ENCODE assay signal across 13 mouse cellular contexts in genomic region chr13:52306783-52307440, GRCm38 (mm10).
DNase-seq lines count a peak whose midpoint lies in the region; ATAC-seq lines count a peak whose summit lies in the region.
"Had no signal": no experiment of that assay in that cellular context is flagged by ENCODE, and none has a peak within 500 bp of the region (broad histone marks: within the 10 kb centered on the region; RNA-seq: fewer than 3 reads in every experiment).

No protein-coding gene starts in this region.

- no peaks in the 10 kb centered on the region for H3K36me3 ChIP-seq in heart, embryonic 10.5 days
- H3K36me3 ChIP-seq in heart, embryonic 15.5 days, result no peaks in the 10 kb centered on the region
- H3K36me3 ChIP-seq: embryonic facial prominence, embryonic 15.5 days; limb, embryonic 12.5 days had no signal

- no peak overlapping the region for H3K4me2 ChIP-seq in heart, embryonic 15.5 days
- H3K4me2 ChIP-seq: embryonic facial prominence, embryonic 15.5 days; limb, embryonic 12.5 days had no signal

- H3K4me3 ChIP-seq in heart, embryonic 10.5 days, result no peak overlapping the region
- H3K4me3 ChIP-seq in heart, embryonic 15.5 days, result no peak overlapping the region
- H3K4me3 ChIP-seq: embryonic facial prominence, embryonic 15.5 days; limb, embryonic 12.5 days had no signal

- H3K4me1 ChIP-seq in heart, embryonic 10.5 days, result peaks cover 6% of the 10 kb centered on the region; the same call in 1 of the 2 replicates
- H3K4me1 ChIP-seq in heart, embryonic 15.5 days (replicated peaks), result peaks cover 4% of the 10 kb centered on the region
- H3K4me1 ChIP-seq: embryonic facial prominence, embryonic 15.5 days; limb, embryonic 12.5 days had no signal

- peak; percentile 90 for DNase-seq in heart, adult 11 months
- no peak for DNase-seq in heart, embryonic 10.5 days (ENCODE audit: low spot score)
- DNase-seq in urinary bladder, adult 18-20 months (ENCODE audit: low spot score in 2 of 2), result peak; percentile 7 to 33
- DNase-seq in urinary bladder, postnatal 4 days (ENCODE audit: low spot score in 2 of 2), result no peak
- DNase-seq in urinary bladder, postnatal 36 days (ENCODE audit: low spot score in 2 of 2), result peak; percentile 36 to 39
- no peak for DNase-seq in kidney, postnatal 14 days
- no peak for DNase-seq in cerebellum, adult 18-20 months
- DNase-seq: cerebellum, adult 8-10 months; kidney, adult 8-10 months; lung, postnatal 10 days had no signal

- 57% methylated on average over 9 of the region's 9 CpGs for WGBS in heart, embryonic 10.5 days
- WGBS in heart, embryonic 15.5 days, result 45% methylated on average over 9 of the region's 9 CpGs

- H3K27me3 ChIP-seq in heart, embryonic 10.5 days (ENCODE audit: insufficient read depth, poor library complexity, severe bottlenecking), result no peaks in the 10 kb centered on the region
- H3K27me3 ChIP-seq in heart, embryonic 15.5 days, result no peaks in the 10 kb centered on the region
- H3K27me3 ChIP-seq: embryonic facial prominence, embryonic 15.5 days; limb, embryonic 12.5 days had no signal

- H3K27ac ChIP-seq in heart, embryonic 10.5 days, result no peak overlapping the region
- no peak overlapping the region for H3K27ac ChIP-seq in heart, embryonic 15.5 days
- H3K27ac ChIP-seq: embryonic facial prominence, embryonic 15.5 days; limb, embryonic 12.5 days had no signal

- no peaks in the 10 kb centered on the region for H3K9me3 ChIP-seq in heart, embryonic 10.5 days
- no peaks in the 10 kb centered on the region for H3K9me3 ChIP-seq in heart, embryonic 15.5 days (replicated peaks)
- H3K9me3 ChIP-seq: embryonic facial prominence, embryonic 15.5 days; limb, embryonic 12.5 days had no signal

- 0 out of 2 replicates have a peak, but pooled peaks have one; percentile 43 for ATAC-seq in heart, embryonic 15.5 days (replicated peaks; ENCODE audit: insufficient number of reproducible peaks, insufficient read depth, low FRiP score, low read depth)

- H3K9ac ChIP-seq in heart, embryonic 15.5 days, result no peak overlapping the region
- H3K9ac ChIP-seq: embryonic facial prominence, embryonic 15.5 days; limb, embryonic 12.5 days had no signal

Comparison
In these comparisons a context has a peak if more than half of its experiments do, and no peak if none do; other contexts are left out.
1. DNase-seq: peak in heart, adult 11 months (single experiment), urinary bladder, adult 18-20 months (2 of 2) and urinary bladder, postnatal 36 days (2 of 2); none in heart, embryonic 10.5 days (single experiment), urinary bladder, postnatal 4 days (0 of 2), kidney, postnatal 14 days (single experiment) and cerebellum, adult 18-20 months (0 of 2).